Mouse (Mus musculus) kidney, adult 2 months (tissue): Measurements from ENCODE around the gene Samd4b. TPM values are rescaled to one million over a fixed set of nuclear protein-coding genes. Genes with fewer than 3 reads are reported as not detected.

Experiments used
- DNase-seq: peaks from one replicate; pipeline ENCODE4 v3.0.0; 2021
- H3K27ac ChIP-seq: fragments of 200-500 bp; 2 replicates; pipeline ENCODE4 v1.5.1; 2012; ENCODE audit warnings: low read depth, low read length, control low read depth, inconsistent platforms; ENCODE audit not compliant: insufficient read depth
- H3K27me3 ChIP-seq: fragments of 200-500 bp; replicated peaks from 2 replicates; pipeline ENCODE4 v1.6.1; 2012; ENCODE audit warnings: mild to moderate bottlenecking, moderate library complexity, low read length, inconsistent platforms; ENCODE audit not compliant: control insufficient read depth, insufficient read depth
- H3K36me3 ChIP-seq: fragments of 200-500 bp; 2 replicates; pipeline ENCODE4 v1.6.1; 2012; ENCODE audit warnings: mild to moderate bottlenecking, moderate library complexity, low read length, inconsistent platforms; ENCODE audit not compliant: control insufficient read depth, insufficient read depth
- H3K4me1 ChIP-seq: fragments of 200-500 bp; 2 replicates; pipeline ENCODE4 v1.6.1; 2011; ENCODE audit warnings: low read length; ENCODE audit not compliant: control insufficient read depth, insufficient read depth
- H3K4me3 ChIP-seq: fragments of 200-500 bp; 2 replicates; pipeline ENCODE4 v1.5.1; 2011; ENCODE audit warnings: mild to moderate bottlenecking, low read depth, low read length, control low read depth; ENCODE audit not compliant: insufficient read depth
- CTCF ChIP-seq: fragments of 200-500 bp; conservative IDR thresholded peaks from 2 replicates; pipeline ENCODE4 v1.5.1; 2011; ENCODE audit warnings: low read depth, mild to moderate bottlenecking, control low read depth, low read length, moderate library complexity, mixed read lengths; ENCODE audit not compliant: insufficient read depth, insufficient read length
- POLR2A ChIP-seq: fragments of 200-500 bp; IDR thresholded peaks from one replicate; pipeline ENCODE4 v1.6.1; 2011; ENCODE audit warnings: low read depth, low read length, control low read depth
- WGBS: fragments of 180-500 bp; shearing (Covaris S2); methylation state at CpG from one replicate; pipeline ENCODE4 v1.1.7; 2018; 5-methylcytosine and 5-hydroxymethylcytosine counted together
- polyA plus RNA-seq: library from polyadenylated mRNA; depleted of rRNA; stranded (reverse); fragments of >200 nt; gene quantifications from 2 replicates; pipeline ENCODE4 v1.2.3, GENCODE M21; 2012

The Samd4b gene
- polyA plus RNA-seq, 1 experiment: 67.0 TPM

GRCm38 (mm10) chr7:28442688-28443087, 155.3 kb downstream of the Samd4b start:
- 37% methylated on average over 4 of the region's 4 CpGs for WGBS
- no peak for DNase-seq

GRCm38 (mm10) chr7:28441776-28442485, 156.0 kb downstream of the Samd4b start:
- TF ChIP-seq CTCF (no peak), POLR2A (no peak)
- 88% methylated on average over 14 of the region's 14 CpGs for WGBS
- no peak overlapping the region for H3K4me3 ChIP-seq
- H3K4me1 ChIP-seq: peaks cover 3% of the 10 kb centered on the region; the same call in 1 of the 2 replicates
- no peak for DNase-seq
- H3K27me3 ChIP-seq: no peaks in the 10 kb centered on the region
- H3K36me3 ChIP-seq: no peaks in the 10 kb centered on the region
- H3K27ac ChIP-seq: no peak overlapping the region

More at GRCm38 (mm10) chr7:28442688-28443087, 155.3 kb downstream of the Samd4b start:
- Histone ChIP-seq H3K27me3 (no peaks in the 10 kb centered on the region), H3K4me3 (no peak overlapping the region), H3K27ac (no peak overlapping the region), H3K36me3 (no peaks in the 10 kb centered on the region), H3K4me1 (0 out of 2 replicates have a peak, but pooled peaks cover under 1% of the 10 kb centered on the region)
- TF ChIP-seq POLR2A: no peak
- no peak for TF ChIP-seq CTCF

- DNase-seq: peak; percentile 73
- Histone ChIP-seq H3K27me3 (no peaks in the 10 kb centered on the region), H3K36me3 (no peaks in the 10 kb centered on the region), H3K27ac (peak overlapping the region; percentile 71; the same call in 1 of the 2 replicates), H3K4me3 (peak overlapping the region; percentile 16; the same call in 1 of the 2 replicates), H3K4me1 (peaks cover 3% of the 10 kb centered on the region; the same call in 1 of the 2 replicates)
- no peak for TF ChIP-seq POLR2A
- TF ChIP-seq CTCF: no peak
- 36% methylated on average over 2 of the region's 2 CpGs for WGBS
These were observed 157.2 kb downstream of the Samd4b start for GRCm38 (mm10) chr7:28440739-28441138.

- TF ChIP-seq POLR2A (no peak), CTCF (no peak)
- Histone ChIP-seq H3K4me3 (no peak overlapping the region), H3K27me3 (no peaks in the 10 kb centered on the region), H3K4me1 (peaks cover 3% of the 10 kb centered on the region; the same call in 1 of the 2 replicates), H3K36me3 (no peaks in the 10 kb centered on the region), H3K27ac (no peak overlapping the region)
- DNase-seq: no peak
- WGBS: 91% methylated on average over 2 of the region's 2 CpGs
These were observed 159.2 kb downstream of the Samd4b start for GRCm38 (mm10) chr7:28438771-28439170.

GRCm38 (mm10) chr7:28437964-28438363, 160.0 kb downstream of the Samd4b start:
- H3K27me3 ChIP-seq: no peaks in the 10 kb centered on the region
- H3K4me1 ChIP-seq: peaks cover 3% of the 10 kb centered on the region; the same call in 1 of the 2 replicates
- no peak for DNase-seq
- H3K4me3 ChIP-seq: no peak overlapping the region
- no peak overlapping the region for H3K27ac ChIP-seq
- no peak for TF ChIP-seq CTCF
- TF ChIP-seq POLR2A: no peak
- no peaks in the 10 kb centered on the region for H3K36me3 ChIP-seq

- TF ChIP-seq POLR2A (no peak), CTCF (peak; percentile 76)
- no peaks in the 10 kb centered on the region for H3K36me3 ChIP-seq
- peak within 1 kb of the TSS; percentile 60 for H3K4me3 ChIP-seq
- H3K27ac ChIP-seq: peak within 1 kb of the TSS; percentile 68
- H3K27me3 ChIP-seq: no peaks in the 10 kb centered on the region
- WGBS: 2% methylated on average over 16 of the region's 16 CpGs
- DNase-seq: peak; percentile 90
- peaks cover 3% of the 10 kb centered on the region; the same call in 1 of the 2 replicates for H3K4me1 ChIP-seq
These were observed 160.9 kb downstream of the Samd4b start, which contains the start of gene Gmfg for GRCm38 (mm10) chr7:28436932-28437570. Gene Gmfg (plus strand): TSS chr7:28437447.
